Mouse (Mus musculus) G1E (cell line): ENCODE results near the gene Lef1. TPM values are rescaled to one million over a fixed set of nuclear protein-coding genes. Genes with fewer than 3 reads are reported as not detected.

Source experiments
- ATAC-seq: 2 replicates; pipeline ENCODE4 v1.8.0; 2016; ENCODE audit warnings: mild to moderate bottlenecking; ENCODE audit not compliant: insufficient number of reproducible peaks, poor library complexity, low FRiP score, severe bottlenecking; ENCODE audit errors: extremely low read depth
- DNase-seq: peaks from one replicate; pipeline ENCODE4 v3.0.0; 2012; ENCODE audit warnings: low spot score
- H3K27me3 ChIP-seq: 2 replicates; pipeline ENCODE4 v1.6.1; 2012; ENCODE audit warnings: mild to moderate bottlenecking, low read length, inconsistent platforms; ENCODE audit not compliant: insufficient read depth
- H3K36me3 ChIP-seq: replicated peaks from 2 replicates; pipeline ENCODE3; 2012; ENCODE audit warnings: mild to moderate bottlenecking, inconsistent platforms
- H3K4me1 ChIP-seq: 2 replicates; pipeline ENCODE4 v1.6.1; 2012; ENCODE audit warnings: low read depth, low read length, inconsistent platforms, mixed read lengths; ENCODE audit not compliant: insufficient read depth
- H3K4me3 ChIP-seq: 2 replicates; pipeline ENCODE4 v1.5.1; 2012; ENCODE audit warnings: low read depth, mild to moderate bottlenecking, inconsistent platforms, low read length, moderate library complexity, mixed read lengths
- H3K9me3 ChIP-seq: replicated peaks from 2 replicates; pipeline ENCODE4 v1.6.1; 2012; ENCODE audit warnings: inconsistent platforms
- CTCF ChIP-seq: IDR thresholded peaks from 2 replicates; pipeline ENCODE4 v1.5.1; 2012; ENCODE audit warnings: low read depth, low read length, inconsistent platforms, mixed read lengths
- GATA1 ChIP-seq: IDR thresholded peaks from 2 replicates; pipeline ENCODE4 v1.6.1; 2012; ENCODE audit warnings: borderline replicate concordance, low read length, inconsistent platforms, mixed read lengths
- GATA2 ChIP-seq: IDR thresholded peaks from 2 replicates; pipeline ENCODE4 v1.6.1; 2012; ENCODE audit warnings: low read depth, low read length, inconsistent platforms, borderline replicate concordance
- POLR2AphosphoS5 ChIP-seq: IDR thresholded peaks from 2 replicates; pipeline ENCODE4 v1.6.1; 2012; ENCODE audit warnings: low read depth, low read length, inconsistent platforms; ENCODE audit not compliant: insufficient replicate concordance
- TAL1 ChIP-seq: conservative IDR thresholded peaks from 2 replicates; pipeline ENCODE4 v1.6.1; 2012; ENCODE audit warnings: low read depth, low read length, inconsistent platforms, mixed read lengths
- polyA plus RNA-seq: library from polyadenylated mRNA; stranded (reverse); fragments of >175 nt; gene quantifications from 2 replicates; pipeline ENCODE4 v1.2.3, GENCODE M21; 2012
- total RNA-seq, 2 experiments: library from RNA; stranded (forward) in 1 of 2; stranded (reverse) in 1 of 2; fragments of 200-1000 nt in 1 of 2; fragments of >200 nt in 1 of 2; fragmentation: Nextera tagmentation in 1 of 2; gene quantifications; 2 replicates each; pipeline ENCODE4 v1.2.3; 2014 to 2017

Lef1 gene
- total and polyA plus RNA-seq, 3 experiments, result 0.11 TPM; not detected in 2

DNA sequence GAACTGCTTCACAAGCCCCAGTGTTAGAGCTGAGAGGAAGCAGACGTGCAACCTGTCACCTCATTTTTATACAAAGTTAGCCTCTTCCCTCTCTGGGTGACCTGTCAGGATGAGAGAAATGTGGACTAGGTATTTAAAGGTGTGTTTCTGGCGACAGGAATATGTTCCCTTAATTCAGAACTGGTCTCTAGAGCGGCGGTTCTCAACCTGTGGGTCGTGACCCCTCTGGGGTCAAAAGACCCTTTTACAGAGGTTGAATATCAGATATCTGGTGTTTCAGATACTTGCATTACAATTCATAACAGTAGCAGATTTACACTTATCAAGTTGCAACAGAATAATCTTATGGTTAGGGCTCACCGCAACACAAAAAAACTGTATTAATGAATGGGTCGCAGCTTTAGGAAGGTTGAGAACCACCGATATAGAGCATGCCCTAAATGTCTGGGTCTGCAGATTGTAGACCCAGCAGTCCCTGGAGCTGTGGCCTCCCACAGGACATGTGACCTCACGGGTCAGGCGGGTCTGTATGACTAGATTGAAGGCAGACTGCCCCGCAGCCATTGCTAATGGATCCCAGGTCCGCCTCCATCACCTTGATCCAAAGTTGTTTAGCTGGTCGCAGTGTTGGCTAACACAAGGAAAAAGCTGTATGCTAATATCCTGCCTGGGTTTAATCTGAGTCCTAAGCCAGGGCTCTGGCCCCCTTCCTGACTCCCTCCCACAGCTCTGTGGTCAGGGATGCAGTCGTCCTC, 108.5 kb downstream of the Lef1 start:
- ATAC-seq (no peak), DNase-seq (no peak)
- H3K36me3 ChIP-seq, result no peaks in the 10 kb centered on the region

DNA sequence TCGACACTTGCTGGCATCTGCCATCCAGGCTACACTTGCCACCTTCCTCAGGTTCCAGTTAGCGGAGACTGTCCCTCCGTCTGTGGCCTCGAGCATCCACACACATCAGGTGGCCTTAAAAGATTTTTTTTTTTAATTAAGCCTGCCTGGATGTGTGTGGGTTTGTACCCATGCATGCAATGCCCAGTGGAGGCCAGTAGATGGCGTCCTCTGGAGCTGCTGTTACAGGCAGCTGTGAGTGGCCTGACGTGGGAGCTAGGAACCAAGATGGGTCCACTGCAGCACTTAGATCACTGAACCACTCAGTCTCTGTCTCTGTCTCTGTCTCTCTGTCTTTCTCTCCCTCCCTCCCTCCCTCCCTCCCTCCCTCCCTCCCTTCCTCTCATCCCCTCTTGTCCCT, 117.8 kb downstream of the Lef1 start:
- H3K27me3 ChIP-seq, result no peaks in the 10 kb centered on the region
- peaks cover 33% of the 10 kb centered on the region for H3K36me3 ChIP-seq
- H3K4me3 ChIP-seq, result no peak overlapping the region
- TF ChIP-seq GATA2 (no peak), CTCF (no peak), TAL1 (no peak), GATA1 (no peak), POLR2AphosphoS5 (no peak)
- no peak for ATAC-seq
- peaks cover 12% of the 10 kb centered on the region for H3K9me3 ChIP-seq
- no peaks in the 10 kb centered on the region for H3K4me1 ChIP-seq
- no peak for DNase-seq

More for the DNA sequence above, 108.5 kb downstream of the Lef1 start:
- TF ChIP-seq GATA2 (no peak), GATA1 (no peak)
- Histone ChIP-seq H3K4me1 (no peaks in the 10 kb centered on the region), H3K4me3 (no peak overlapping the region), H3K27me3 (no peaks in the 10 kb centered on the region; the same call in 1 of the 2 replicates), H3K9me3 (peaks cover 63% of the 10 kb centered on the region)

DNA sequence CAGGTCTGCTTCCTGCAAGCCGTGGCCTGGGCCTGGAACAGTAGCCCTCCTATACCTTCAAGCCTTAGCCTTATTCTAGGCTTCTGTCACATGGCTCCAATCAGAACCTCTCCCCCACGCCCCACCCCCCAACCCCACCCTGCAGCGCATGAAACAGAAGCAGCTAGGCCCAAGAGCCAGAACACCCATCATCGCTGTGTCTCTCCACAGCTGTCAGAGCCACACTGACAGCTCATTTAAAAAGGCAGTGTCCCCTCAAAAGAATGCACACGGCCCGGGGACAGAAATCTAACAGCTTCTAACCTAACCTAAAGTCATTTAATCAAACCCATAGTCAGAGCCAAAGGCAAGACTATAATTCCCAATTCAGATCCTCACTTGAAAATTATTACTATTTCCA, 126.8 kb downstream of the Lef1 start:
- TF ChIP-seq GATA2, result no peak
- TF ChIP-seq POLR2AphosphoS5, result no peak
- no peak for TF ChIP-seq TAL1
- no peak for TF ChIP-seq GATA1
- H3K4me1 ChIP-seq, result no peaks in the 10 kb centered on the region
- H3K27me3 ChIP-seq, result no peaks in the 10 kb centered on the region
- ATAC-seq, result no peak
- DNase-seq, result no peak
- no peaks in the 10 kb centered on the region for H3K9me3 ChIP-seq
- peaks cover 88% of the 10 kb centered on the region for H3K36me3 ChIP-seq
- no peak overlapping the region for H3K4me3 ChIP-seq

DNA sequence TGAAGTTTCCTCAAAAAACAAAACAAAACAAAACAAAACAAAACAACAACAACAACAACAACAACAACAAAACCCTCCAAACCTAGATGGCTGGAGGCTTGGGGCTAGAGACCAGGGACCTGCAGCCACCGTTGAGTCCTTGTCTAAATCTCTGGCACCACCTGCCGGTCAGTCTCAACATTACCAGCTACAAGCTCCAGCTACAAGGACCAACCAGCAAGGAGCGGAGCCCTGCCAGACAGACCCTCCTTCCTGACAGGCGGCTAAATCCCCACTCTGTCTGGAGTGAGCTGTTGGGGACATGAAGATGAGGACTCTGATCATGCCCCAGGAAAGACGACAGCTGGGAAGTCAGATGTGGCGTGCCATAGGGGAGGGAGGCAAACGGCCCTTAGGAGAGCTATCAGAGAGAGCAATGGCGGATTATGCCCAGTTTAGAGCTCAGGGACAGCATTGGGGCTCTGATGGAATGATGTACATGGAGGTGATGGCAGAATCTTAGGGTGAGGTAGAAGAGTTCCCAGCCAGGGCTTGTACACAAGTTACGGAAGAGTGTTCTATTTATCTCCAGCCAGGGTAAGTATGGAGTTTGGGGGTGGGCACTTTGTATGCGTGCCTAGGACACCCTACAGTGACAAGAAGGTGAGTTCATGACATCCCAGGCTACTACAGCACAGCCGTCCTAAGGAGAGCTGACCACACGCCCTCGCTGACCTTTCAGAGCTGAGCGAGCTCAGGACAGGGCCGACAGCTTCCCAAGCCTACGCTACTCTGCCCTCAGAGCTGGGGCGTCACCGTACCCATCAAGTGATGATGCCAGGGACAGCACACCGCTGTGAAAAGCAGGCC, 127.7 kb downstream of the Lef1 start:
- DNase-seq (peak; percentile 37), ATAC-seq (peak; percentile 91)
- TF ChIP-seq CTCF (peak; percentile 43; the same call in 1 of the 2 replicates), TAL1 (no peak)
- Histone ChIP-seq H3K4me3 (no peak overlapping the region), H3K36me3 (peaks cover 88% of the 10 kb centered on the region), H3K9me3 (no peaks in the 10 kb centered on the region), H3K27me3 (no peaks in the 10 kb centered on the region), H3K4me1 (no peaks in the 10 kb centered on the region)

DNA sequence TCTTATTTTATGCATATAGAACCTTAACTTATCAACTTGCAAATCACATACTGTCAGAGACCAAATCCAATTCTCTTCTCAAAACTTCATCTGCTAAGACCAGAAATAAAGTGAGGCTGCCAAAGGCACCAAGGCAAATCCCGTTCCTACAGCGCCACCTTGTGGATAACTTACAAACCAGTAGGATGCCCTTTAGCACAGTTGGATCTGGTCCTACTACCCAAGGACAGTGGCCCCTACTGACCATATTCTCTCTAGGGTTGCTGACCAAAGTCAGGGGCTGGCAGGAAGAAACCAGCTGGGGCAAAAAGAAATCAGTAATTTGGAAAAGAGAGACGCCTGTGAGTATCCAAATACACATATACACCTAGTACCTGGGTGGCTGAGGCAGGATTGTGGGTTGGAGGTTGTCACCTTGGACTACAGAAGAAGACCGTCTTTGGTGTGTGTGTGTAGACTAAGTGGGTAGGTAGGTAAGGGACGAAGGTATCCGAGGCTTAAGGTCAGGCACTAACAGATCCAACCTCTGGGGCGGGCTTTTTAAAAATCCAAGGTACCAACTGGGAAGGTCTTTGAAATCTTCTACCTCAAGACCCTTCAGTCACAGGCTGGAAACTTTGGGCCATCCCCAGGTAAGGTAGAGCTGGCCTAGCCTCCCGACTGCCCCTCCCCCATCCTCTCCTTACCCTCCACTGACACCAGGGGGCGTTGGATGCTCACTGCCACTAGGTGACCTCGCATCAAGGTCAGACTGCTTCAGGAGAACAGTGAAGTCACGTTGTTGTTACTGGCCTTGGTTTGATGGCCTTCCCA, 135.7 kb downstream of the Lef1 start:
- no peaks in the 10 kb centered on the region for H3K9me3 ChIP-seq
- peak; percentile 12 for DNase-seq

DNA sequence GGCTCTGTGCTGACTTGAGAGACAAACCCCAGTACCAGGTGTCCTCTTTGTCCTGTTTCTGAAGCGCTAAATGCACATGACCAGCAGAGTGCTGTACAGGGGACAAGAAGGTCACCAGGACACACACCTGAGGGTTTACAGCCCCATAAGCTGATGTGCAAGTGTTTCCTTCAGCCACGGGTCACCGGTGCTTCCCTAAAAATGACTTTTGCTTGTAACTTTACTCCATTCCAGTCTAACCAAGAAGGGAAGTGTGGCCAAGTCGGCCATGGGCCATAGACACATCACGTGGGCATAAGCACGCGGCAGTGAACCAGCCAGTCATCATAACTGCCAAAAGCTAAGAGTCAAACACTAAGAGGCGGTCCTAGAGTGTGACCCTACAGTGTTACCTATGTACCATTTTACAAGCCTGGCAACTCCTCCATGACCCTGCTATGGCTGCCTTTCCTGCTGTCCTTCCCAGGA, 136.3 kb downstream of the Lef1 start:
- peaks cover 96% of the 10 kb centered on the region for H3K36me3 ChIP-seq
- H3K9me3 ChIP-seq, result no peaks in the 10 kb centered on the region
- H3K4me1 ChIP-seq, result peaks cover 14% of the 10 kb centered on the region
- H3K4me3 ChIP-seq, result no peak overlapping the region
- ATAC-seq (no peak), DNase-seq (no peak)
- H3K27me3 ChIP-seq, result no peaks in the 10 kb centered on the region
- no peak for TF ChIP-seq GATA2
- TF ChIP-seq TAL1, result no peak
- TF ChIP-seq GATA1, result no peak
- TF ChIP-seq CTCF, result no peak
- TF ChIP-seq POLR2AphosphoS5, result no peak

More for the DNA sequence above, 135.7 kb downstream of the Lef1 start:
- Histone ChIP-seq H3K4me3 (no peak overlapping the region), H3K27me3 (no peaks in the 10 kb centered on the region), H3K36me3 (peaks cover 94% of the 10 kb centered on the region), H3K4me1 (peaks cover 14% of the 10 kb centered on the region)
- peak; percentile 52 for ATAC-seq
- peak; percentile 48 for TF ChIP-seq CTCF
- no peak for TF ChIP-seq GATA1
- TF ChIP-seq POLR2AphosphoS5, result no peak
- no peak for TF ChIP-seq GATA2
- TF ChIP-seq TAL1, result no peak
